Mouse (Mus musculus): ENCODE measurements around the gene Plin5. TPM values are rescaled to one million over a fixed set of nuclear protein-coding genes. Genes with fewer than 3 reads are reported as not detected.
"Not testable (repeated sequence)": the region's sequence is repeated elsewhere in the genome, so short reads cannot be mapped to it uniquely, and the experiment has no call there.

Plin5 gene
- polyA plus RNA-seq, 1 experiment from 2014 or later = 0.62 TPM

- Histone ChIP-seq H3K4me3 (no peak overlapping the region), H3K27me3 (no peaks in the 10 kb centered on the region), H3K36me3 (peaks cover 93% of the 10 kb centered on the region), H3K9ac (no peak overlapping the region), H3K27ac (no peak overlapping the region), H3K4me2 (replicated peaks) (no peak overlapping the region), H3K9me3 (replicated peaks) (no peaks in the 10 kb centered on the region), H3K4me1 (no peaks in the 10 kb centered on the region)
- WGBS = 94% methylated on average over 15 of the region's 15 CpGs
- ATAC-seq (ENCODE audit: low FRiP score) = no peak
These were observed 18.5 kb downstream of the Plin5 start for GRCm38 (mm10) chr17:56098711-56099572.

- no peaks in the 10 kb centered on the region for H3K9me3 ChIP-seq (replicated peaks)
- peaks cover 92% of the 10 kb centered on the region for H3K36me3 ChIP-seq
- no peaks in the 10 kb centered on the region for H3K4me1 ChIP-seq
- 89% methylated on average over 8 of the region's 8 CpGs for WGBS
- no peak overlapping the region for H3K27ac ChIP-seq
- ATAC-seq (ENCODE audit: low FRiP score) = no peak
- no peak overlapping the region for H3K4me2 ChIP-seq (replicated peaks)
- no peak overlapping the region for H3K9ac ChIP-seq
- no peak overlapping the region for H3K4me3 ChIP-seq
- no peaks in the 10 kb centered on the region for H3K27me3 ChIP-seq
These were observed 19.2 kb downstream of the Plin5 start for GRCm38 (mm10) chr17:56098180-56098579.

- Histone ChIP-seq H3K4me3 (no peak overlapping the region), H3K9me3 (replicated peaks) (no peaks in the 10 kb centered on the region), H3K9ac (no peak overlapping the region), H3K4me2 (replicated peaks) (no peak overlapping the region), H3K4me1 (no peaks in the 10 kb centered on the region), H3K27ac (no peak overlapping the region), H3K36me3 (peaks cover 82% of the 10 kb centered on the region), H3K27me3 (no peaks in the 10 kb centered on the region)
- ATAC-seq (ENCODE audit: low FRiP score) = no peak
- 91% methylated on average over 12 of the region's 12 CpGs for WGBS
These were observed 20.5 kb downstream of the Plin5 start for GRCm38 (mm10) chr17:56096883-56097282.

- Histone ChIP-seq H3K9ac (no peak overlapping the region), H3K27ac (no peak overlapping the region), H3K4me2 (replicated peaks) (no peak overlapping the region), H3K4me1 (no peaks in the 10 kb centered on the region), H3K27me3 (no peaks in the 10 kb centered on the region), H3K4me3 (no peak overlapping the region), H3K36me3 (peaks cover 61% of the 10 kb centered on the region), H3K9me3 (replicated peaks) (no peaks in the 10 kb centered on the region)
- 95% methylated on average over 1 of the region's 1 CpGs for WGBS
- ATAC-seq (ENCODE audit: low FRiP score) = no peak
These were observed 24.6 kb downstream of the Plin5 start for GRCm38 (mm10) chr17:56092794-56093193.

- Histone ChIP-seq H3K36me3 (peaks cover 56% of the 10 kb centered on the region), H3K9ac (no peak overlapping the region), H3K27me3 (no peaks in the 10 kb centered on the region), H3K9me3 (replicated peaks) (no peaks in the 10 kb centered on the region), H3K27ac (no peak overlapping the region), H3K4me1 (no peaks in the 10 kb centered on the region), H3K4me2 (replicated peaks) (no peak overlapping the region), H3K4me3 (no peak overlapping the region)
- WGBS = 91% methylated on average over 1 of the region's 1 CpGs
- no peak for ATAC-seq (ENCODE audit: low FRiP score)
These were observed 25.1 kb downstream of the Plin5 start for GRCm38 (mm10) chr17:56092312-56092711.

- peaks cover 27% of the 10 kb centered on the region for H3K4me1 ChIP-seq
- 8% methylated on average over 8 of the region's 8 CpGs for WGBS
- peak overlapping the region; percentile 73 for H3K27ac ChIP-seq
- ATAC-seq (ENCODE audit: low FRiP score) = peak; percentile 49
- no peaks in the 10 kb centered on the region for H3K9me3 ChIP-seq (replicated peaks)
- H3K27me3 ChIP-seq = no peaks in the 10 kb centered on the region
- H3K4me3 ChIP-seq = peak overlapping the region; percentile 84
- H3K36me3 ChIP-seq = peaks cover 22% of the 10 kb centered on the region
- H3K4me2 ChIP-seq (replicated peaks) = peak overlapping the region; percentile 99
- H3K9ac ChIP-seq = peak overlapping the region; percentile 85
These were observed 36.4 kb downstream of the Plin5 start for GRCm38 (mm10) chr17:56080781-56081585.

GRCm38 (mm10) chr17:56079921-56080320 is 37.5 kb downstream of the Plin5 start:
- 2% methylated on average over 11 of the region's 11 CpGs for WGBS
- Histone ChIP-seq H3K4me1 (peaks cover 34% of the 10 kb centered on the region), H3K4me3 (peak overlapping the region; percentile 84), H3K9me3 (replicated peaks) (no peaks in the 10 kb centered on the region), H3K36me3 (peaks cover 18% of the 10 kb centered on the region), H3K4me2 (replicated peaks) (peak overlapping the region; percentile 99), H3K9ac (peak overlapping the region; percentile 85), H3K27ac (peak overlapping the region; percentile 78), H3K27me3 (no peaks in the 10 kb centered on the region)
- ATAC-seq (ENCODE audit: low FRiP score) = no peak

- Histone ChIP-seq H3K4me3 (peak within 1 kb of the TSS; percentile 84), H3K9me3 (replicated peaks) (no peaks in the 10 kb centered on the region), H3K27ac (peak within 1 kb of the TSS; percentile 78), H3K9ac (peak within 1 kb of the TSS; percentile 85), H3K27me3 (no peaks in the 10 kb centered on the region), H3K4me2 (replicated peaks) (peak within 1 kb of the TSS; percentile 99), H3K4me1 (peaks cover 37% of the 10 kb centered on the region), H3K36me3 (peaks cover 15% of the 10 kb centered on the region)
- WGBS = under 1% methylated on average over 59 of the region's 61 CpGs
- ATAC-seq (ENCODE audit: low FRiP score) = peak; percentile 93
These were observed 38.3 kb downstream of the Plin5 start, which contains the start of gene Hdgfl2 for GRCm38 (mm10) chr17:56078880-56079795. TSS of gene Hdgfl2 (plus strand) at chr17:56079634.

- not testable (repeated sequence) for H3K27ac ChIP-seq; ATAC-seq (ENCODE audit: low FRiP score); H3K9ac ChIP-seq; H3K9me3 ChIP-seq (replicated peaks); H3K27me3 ChIP-seq
- H3K4me3 ChIP-seq = 0 out of 2 replicates have a peak overlapping the region, but pooled peaks have one; percentile 84
- peaks cover 11% of the 10 kb centered on the region; the same call in 1 of the 2 replicates for H3K36me3 ChIP-seq
- WGBS = 66% methylated on average over 9 of the region's 9 CpGs
- peak overlapping the region; percentile 99 for H3K4me2 ChIP-seq (replicated peaks)
- H3K4me1 ChIP-seq = peaks cover 43% of the 10 kb centered on the region
These were observed 39.0 kb downstream of the Plin5 start for GRCm38 (mm10) chr17:56078361-56078760.

- Histone ChIP-seq H3K27ac (no peak overlapping the region), H3K9ac (no peak overlapping the region), H3K9me3 (replicated peaks) (no peaks in the 10 kb centered on the region), H3K4me2 (replicated peaks) (no peak overlapping the region), H3K36me3 (peaks cover 8% of the 10 kb centered on the region), H3K27me3 (no peaks in the 10 kb centered on the region), H3K4me3 (no peak overlapping the region), H3K4me1 (peaks cover 42% of the 10 kb centered on the region)
- 91% methylated on average over 5 of the region's 5 CpGs for WGBS
- ATAC-seq (ENCODE audit: low FRiP score) = no peak
These were observed 39.9 kb downstream of the Plin5 start for GRCm38 (mm10) chr17:56077523-56077922.

GRCm38 (mm10) chr17:56074827-56075208 is 42.6 kb downstream of the Plin5 start, which contains the start of gene Ubxn6:
TSS of gene Ubxn6 (minus strand) at chr17:56075028.
- Histone ChIP-seq H3K27ac (peak within 1 kb of the TSS; percentile 93), H3K9me3 (replicated peaks) (no peaks in the 10 kb centered on the region), H3K4me2 (replicated peaks) (peak within 1 kb of the TSS; percentile 82), H3K36me3 (peaks cover 32% of the 10 kb centered on the region), H3K4me3 (peak within 1 kb of the TSS; percentile 84), H3K4me1 (peaks cover 16% of the 10 kb centered on the region), H3K9ac (peak within 1 kb of the TSS; percentile 78), H3K27me3 (no peaks in the 10 kb centered on the region)
- under 1% methylated on average over 35 of the region's 35 CpGs for WGBS
- peak; percentile 54 for ATAC-seq (ENCODE audit: low FRiP score)

Measured in hindbrain, embryonic 12.5 days (tissue).